Comparison of ENCODE assay signal across 9 mouse cellular contexts in the genomic region with DNA sequence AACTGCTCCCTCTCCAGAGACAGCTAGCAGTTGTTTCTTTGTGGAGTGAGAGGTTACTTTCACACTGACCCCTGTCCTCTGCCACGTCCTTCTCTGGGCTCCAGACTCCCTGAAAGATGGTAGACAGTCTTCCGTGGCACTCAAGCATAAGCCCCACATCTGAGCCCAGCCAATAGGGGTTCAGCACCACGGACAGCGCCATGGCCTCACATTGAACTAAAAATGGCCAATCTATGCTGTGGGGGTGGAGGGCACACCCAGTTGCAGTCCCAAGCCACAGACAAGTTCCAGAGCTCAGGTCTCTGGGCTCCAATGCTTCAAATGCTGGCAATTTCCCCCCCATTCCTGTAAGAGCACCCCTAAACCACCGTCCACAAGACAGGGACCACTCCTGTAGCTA. TPM values are rescaled to one million over a fixed set of nuclear protein-coding genes. Genes with fewer than 3 reads are reported as not detected.
DNase-seq lines count a peak whose midpoint lies in the region; ATAC-seq and TF ChIP-seq lines count a peak whose summit lies in the region.
"Had no signal": no experiment of that assay in that cellular context is flagged by ENCODE, and none has a peak within 500 bp of the region (broad histone marks: within the 10 kb centered on the region; RNA-seq: fewer than 3 reads in every experiment).

No protein-coding gene starts in this region.

- H3K36me3 ChIP-seq in heart, postnatal 0 days (replicated peaks; ENCODE audit: control insufficient read depth, insufficient read depth, low read length): no peaks in the 10 kb centered on the region
- no peaks in the 10 kb centered on the region for H3K36me3 ChIP-seq in heart, embryonic 12.5 days
- no peaks in the 10 kb centered on the region for H3K36me3 ChIP-seq in embryonic facial prominence, embryonic 11.5 days (replicated peaks; ENCODE audit: control insufficient read depth, insufficient read depth, low read depth, low read length)
- no peaks in the 10 kb centered on the region for H3K36me3 ChIP-seq in midbrain, embryonic 15.5 days (replicated peaks)
- H3K36me3 ChIP-seq: limb, embryonic 15.5 days had no signal

- H3K9ac ChIP-seq in heart, postnatal 0 days (replicated peaks; ENCODE audit: low read depth, low read length): no peak overlapping the region
- no peak overlapping the region for H3K9ac ChIP-seq in heart, embryonic 12.5 days
- H3K9ac ChIP-seq in embryonic facial prominence, embryonic 11.5 days (replicated peaks; ENCODE audit: low read length): no peak overlapping the region
- no peak overlapping the region for H3K9ac ChIP-seq in midbrain, embryonic 15.5 days
- H3K9ac ChIP-seq: limb, embryonic 15.5 days had no signal

- 11% methylated on average over 5 of the region's 5 CpGs for WGBS in heart, postnatal 0 days
- WGBS in heart, embryonic 12.5 days: 7% methylated on average over 5 of the region's 5 CpGs
- 10% methylated on average over 5 of the region's 5 CpGs for WGBS in embryonic facial prominence, embryonic 11.5 days
- WGBS in midbrain, embryonic 15.5 days: 15% methylated on average over 5 of the region's 5 CpGs

- H3K4me3 ChIP-seq in heart, postnatal 0 days (ENCODE audit: low read depth, low read length): no peak overlapping the region
- no peak overlapping the region for H3K4me3 ChIP-seq in heart, embryonic 12.5 days
- H3K4me3 ChIP-seq in embryonic facial prominence, embryonic 11.5 days (ENCODE audit: low read depth, low read length): no peak overlapping the region
- H3K4me3 ChIP-seq in midbrain, embryonic 15.5 days: no peak overlapping the region
- H3K4me3 ChIP-seq: limb, embryonic 15.5 days had no signal

- H3K27ac ChIP-seq in heart, postnatal 0 days (ENCODE audit: low read depth): no peak overlapping the region
- H3K27ac ChIP-seq in heart, embryonic 12.5 days (ENCODE audit: poor library complexity, severe bottlenecking): no peak overlapping the region
- H3K27ac ChIP-seq in embryonic facial prominence, embryonic 11.5 days (replicated peaks; ENCODE audit: low read depth, low read length): no peak overlapping the region
- H3K27ac ChIP-seq in midbrain, embryonic 15.5 days: peak overlapping the region; percentile 43; the same call in 1 of the 2 replicates
- H3K27ac ChIP-seq: limb, embryonic 15.5 days had no signal

- no peak for TF ChIP-seq EP300 in heart, postnatal 0 days (IDR thresholded peaks at IDR 0.05; ENCODE audit: low read depth)

- DNase-seq in heart, postnatal 0 days (ENCODE audit: low spot score): peak; percentile 68
- peak; percentile 27 for DNase-seq in MEL-GATA-1-ER (ENCODE audit: extremely low read depth, low read depth)
- DNase-seq in embryonic facial prominence, embryonic 11.5 days (ENCODE audit: low spot score): peak; percentile 94
- DNase-seq in kidney, postnatal 14 days: peak; percentile 66
- no peak for DNase-seq in frontal cortex, postnatal 14 days (ENCODE audit: low spot score in 2 of 2)
- no peak for DNase-seq in cerebellum, adult 9-11 months

- H3K9me3 ChIP-seq in heart, postnatal 0 days (replicated peaks; ENCODE audit: control insufficient read depth, low read length): no peaks in the 10 kb centered on the region
- H3K9me3 ChIP-seq in heart, embryonic 12.5 days (replicated peaks): no peaks in the 10 kb centered on the region
- no peaks in the 10 kb centered on the region for H3K9me3 ChIP-seq in embryonic facial prominence, embryonic 11.5 days (replicated peaks; ENCODE audit: control insufficient read depth, low read length)
- no peaks in the 10 kb centered on the region for H3K9me3 ChIP-seq in midbrain, embryonic 15.5 days
- H3K9me3 ChIP-seq: limb, embryonic 15.5 days had no signal

- ATAC-seq in heart, postnatal 0 days (ENCODE audit: insufficient read depth, low read depth): peak; percentile 63
- no peak for ATAC-seq in heart, embryonic 12.5 days (ENCODE audit: insufficient number of reproducible peaks, low FRiP score)
- peak; percentile 19; the same call in 1 of the 2 replicates for ATAC-seq in embryonic facial prominence, embryonic 11.5 days (replicated peaks; ENCODE audit: insufficient number of reproducible peaks, low FRiP score, low TSS enrichment, low read depth)
- no peak for ATAC-seq in midbrain, embryonic 15.5 days (replicated peaks)

- H3K4me2 ChIP-seq in heart, postnatal 0 days (ENCODE audit: low read depth, low read length): no peak overlapping the region
- no peak overlapping the region for H3K4me2 ChIP-seq in heart, embryonic 12.5 days
- no peak overlapping the region for H3K4me2 ChIP-seq in embryonic facial prominence, embryonic 11.5 days (ENCODE audit: low read depth, low read length)
- no peak overlapping the region for H3K4me2 ChIP-seq in midbrain, embryonic 15.5 days
- H3K4me2 ChIP-seq: limb, embryonic 15.5 days had no signal

- 0 out of 2 replicates have a peak, but pooled peaks cover 6% of the 10 kb centered on the region for H3K27me3 ChIP-seq in heart, postnatal 0 days (ENCODE audit: control insufficient read depth, insufficient read depth, low read length)
- H3K27me3 ChIP-seq in heart, embryonic 12.5 days (replicated peaks): 0 out of 2 replicates have a peak, but pooled peaks cover 11% of the 10 kb centered on the region
- H3K27me3 ChIP-seq in embryonic facial prominence, embryonic 11.5 days (ENCODE audit: control insufficient read depth, insufficient read depth, low read length): no peaks in the 10 kb centered on the region
- no peaks in the 10 kb centered on the region for H3K27me3 ChIP-seq in midbrain, embryonic 15.5 days (replicated peaks)

- no peaks in the 10 kb centered on the region for H3K4me1 ChIP-seq in heart, postnatal 0 days (ENCODE audit: control insufficient read depth, insufficient read depth)
- peaks cover 6% of the 10 kb centered on the region; the same call in 1 of the 2 replicates for H3K4me1 ChIP-seq in heart, embryonic 12.5 days (replicated peaks)
- H3K4me1 ChIP-seq in embryonic facial prominence, embryonic 11.5 days (ENCODE audit: control insufficient read depth, insufficient read depth, low read length): peaks cover 3% of the 10 kb centered on the region; the same call in 1 of the 2 replicates
- peaks cover 41% of the 10 kb centered on the region for H3K4me1 ChIP-seq in midbrain, embryonic 15.5 days
- H3K4me1 ChIP-seq: limb, embryonic 15.5 days had no signal

- TF ChIP-seq CTCF in heart, postnatal 0 days (IDR thresholded peaks at IDR 0.05; ENCODE audit: low read depth): no peak

RNA-seq across cellular contexts. Expression of gene Rapgef1, which starts 45.9 kb away (rescaled TPM):
- total RNA-seq in heart, postnatal 0 days (2014; rRNA removed; ENCODE audit: low replicate concordance): 47.6 and 64.0 TPM in 2 replicates
- polyA plus RNA-seq in heart, postnatal 0 days (2015; fragmentation: Nextera tagmentation; extraction: Ambion mirVana): 6.7 and 9.0 TPM in 2 replicates
- 13.2 and 14.5 TPM in 2 replicates for polyA plus RNA-seq in heart, embryonic 12.5 days (2016; fragmentation: Nextera tagmentation; extraction: Ambion mirVana)
- 14.0 and 14.1 TPM in 2 replicates for polyA plus RNA-seq in embryonic facial prominence, embryonic 11.5 days (2014; fragmentation: Nextera tagmentation; extraction: Ambion mirVana)
- polyA plus RNA-seq in midbrain, embryonic 15.5 days (2015; fragmentation: Nextera tagmentation; extraction: Ambion mirVana): 24.2 and 25.6 TPM in 2 replicates

Comparison
In these comparisons a context has a peak if more than half of its experiments do, and no peak if none do; other contexts are left out.
1. ATAC-seq: peak in heart, postnatal 0 days (single experiment) and embryonic facial prominence, embryonic 11.5 days (single experiment); none in heart, embryonic 12.5 days (single experiment) and midbrain, embryonic 15.5 days (single experiment).
2. DNase-seq: peak in heart, postnatal 0 days (single experiment), MEL-GATA-1-ER (single experiment), embryonic facial prominence, embryonic 11.5 days (single experiment) and kidney, postnatal 14 days (single experiment); none in frontal cortex, postnatal 14 days (0 of 2) and cerebellum, adult 9-11 months (single experiment).